Mouse (Mus musculus) midbrain, postnatal 0 days (tissue): Measurements from ENCODE around the gene Vmn2r63. TPM values are rescaled to one million over a fixed set of nuclear protein-coding genes. Genes with fewer than 3 reads are reported as not detected.

Experiments
- microRNA-seq: library from miRNA; unstranded; fragments of <30 nt; microRNA quantifications from one replicate; pipeline ENCODE4, GENCODE M21; 2016; ENCODE audit warnings: borderline number of aligned reads
- polyA plus RNA-seq: library from polyadenylated mRNA; unstranded; fragments of >200 nt; fragmentation: Nextera tagmentation; extraction: Ambion mirVana; gene quantifications from 2 replicates; pipeline ENCODE4 v1.2.1, GENCODE M21; 2015
- total RNA-seq: library from RNA; depleted of rRNA; stranded (reverse); fragments of >200 nt; gene quantifications from 2 replicates; pipeline ENCODE4 v1.2.3, GENCODE M21; 2014; rRNA removed

Vmn2r63 gene
- total and polyA plus RNA-seq, 2 experiments from 2014 or later: not detected

Small RNAs within 50 kb of the gene (microRNA-seq; reads per million reads assigned to microRNA genes)
- not detected for gene Gm23256

Other genes starting within 250 kb of the Vmn2r63 start
- 4.3 and 6.3 TPM in 2 replicates for gene Zfp975, start 241.1 kb downstream of the Vmn2r63 start, total RNA-seq
- gene Zfp975, start 241.1 kb downstream of the Vmn2r63 start, polyA plus RNA-seq: 6.8 and 7.5 TPM in 2 replicates
- gene Gm17067, start 206.8 kb downstream of the Vmn2r63 start, total RNA-seq: not detected in 2 replicates
- gene Gm17067, start 206.8 kb downstream of the Vmn2r63 start, polyA plus RNA-seq: not detected in 2 replicates
- gene Vmn2r62, start 140.3 kb downstream of the Vmn2r63 start, total RNA-seq: not detected in 2 replicates
- gene Vmn2r62, start 140.3 kb downstream of the Vmn2r63 start, polyA plus RNA-seq: not detected in 2 replicates
- gene Gm2381, start 66.6 kb downstream of the Vmn2r63 start, total RNA-seq: not detected in 2 replicates
- not detected in 2 replicates for gene Gm2381, start 66.6 kb downstream of the Vmn2r63 start, polyA plus RNA-seq
- gene Gm9268, start 84.9 kb upstream of the Vmn2r63 start, total RNA-seq: not detected in 2 replicates
- gene Gm9268, start 84.9 kb upstream of the Vmn2r63 start, polyA plus RNA-seq: not detected in 2 replicates
- gene Zfp936, start 180.4 kb upstream of the Vmn2r63 start, total RNA-seq: not detected in 2 replicates
- not detected in 2 replicates for gene Zfp936, start 180.4 kb upstream of the Vmn2r63 start, polyA plus RNA-seq